Mouse (Mus musculus) T-cell, adult 66 days (primary cell): ENCODE results near the gene Npas2. TPM values are rescaled to one million over a fixed set of nuclear protein-coding genes. Genes with fewer than 3 reads are reported as not detected.

Experiments used
- total RNA-seq, 2 experiments: library from RNA; stranded (reverse); gene quantifications; 3 replicates in 1 of 2; 4 replicates in 1 of 2; pipeline ENCODE4 v1.2.4; 2023

Gene Npas2
- 1 to 10 TPM in 1 of 2 experiments, under 1 TPM in 1; 0.98 to 1.9 TPM for total RNA-seq

DNA sequence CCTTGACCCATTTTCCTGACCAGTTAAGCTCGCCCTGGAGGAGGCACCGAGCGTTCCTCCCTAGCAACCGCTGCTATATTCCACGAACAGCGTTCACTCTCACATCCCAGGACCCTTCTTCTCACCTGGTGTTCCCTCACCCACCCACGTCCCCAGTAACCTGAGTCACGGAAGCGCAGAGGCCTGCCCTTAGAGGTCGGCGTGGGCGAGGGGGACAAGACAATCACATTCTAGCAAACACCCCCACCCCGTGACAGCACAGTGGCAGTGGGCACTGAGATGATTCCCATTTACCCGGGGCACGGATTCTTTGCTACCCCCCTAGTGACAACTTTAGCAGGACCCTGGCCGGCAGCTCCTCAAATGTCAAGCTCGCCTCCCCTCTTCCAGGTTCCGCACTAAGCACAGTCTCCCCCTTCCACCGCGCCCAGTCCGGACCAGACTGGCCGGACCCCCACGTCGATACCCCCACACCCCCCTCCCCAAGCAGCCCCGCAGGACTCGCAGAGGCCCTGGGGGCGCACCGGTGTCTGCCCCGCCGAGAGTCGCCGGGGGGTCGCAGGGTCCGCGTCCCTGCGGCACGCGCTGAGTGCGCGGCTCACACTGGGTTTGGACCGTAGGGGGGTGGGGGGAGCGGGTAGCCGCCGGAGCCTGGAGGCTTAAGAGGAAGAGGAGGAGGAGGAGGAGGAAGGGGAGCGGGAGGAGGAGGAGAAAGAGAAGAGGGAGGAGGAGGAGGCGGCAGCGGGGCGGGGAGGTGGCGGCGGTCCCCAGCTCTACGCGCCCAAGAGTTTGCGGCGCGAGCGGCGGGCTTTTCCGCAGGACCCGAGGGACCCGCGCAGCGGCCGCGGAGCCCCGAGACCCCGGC, at the start of gene Npas2:
Gene Npas2 (plus strand): TSS at position 735 of the 865 bp plus-strand sequence.

DNA sequence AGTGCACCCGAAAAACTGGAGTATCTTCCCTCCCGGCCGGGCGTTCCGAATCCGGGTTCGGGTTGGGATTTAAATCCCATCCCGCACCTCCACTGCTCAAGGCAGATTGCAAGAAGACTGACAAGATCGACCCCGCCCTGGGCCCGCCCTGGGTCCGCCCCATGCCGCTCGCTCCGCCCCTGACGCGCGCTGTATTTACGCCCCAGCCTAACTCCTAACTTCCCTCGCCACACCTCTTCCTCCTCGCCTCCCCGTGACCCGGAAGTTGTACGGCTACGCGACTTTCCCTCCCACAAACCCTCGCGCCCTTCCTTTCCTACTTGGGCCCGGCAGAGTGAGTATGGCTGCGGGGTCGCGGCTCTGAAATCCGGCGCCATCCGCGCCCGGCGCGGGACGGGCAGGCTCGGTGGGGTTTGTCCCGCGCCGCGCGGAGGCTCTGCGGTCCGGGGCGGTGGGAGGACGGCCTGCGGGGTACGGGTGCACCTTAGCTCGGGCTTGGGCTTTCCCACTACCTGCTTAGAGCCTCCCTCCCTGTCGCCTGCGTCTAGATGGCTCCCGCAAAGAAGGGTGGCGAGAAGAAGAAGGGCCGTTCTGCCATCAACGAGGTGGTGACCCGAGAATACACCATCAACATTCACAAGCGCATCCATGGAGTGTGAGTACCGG, 174.2 kb downstream of the Npas2 start, which contains the start of gene Rpl31:
Gene Rpl31 (plus strand): TSS at position 242 of the 666 bp plus-strand sequence.

Other genes with a start within 250 kb of the Npas2 start
- 10 to 100 TPM; 37.0 to 41.0 TPM for gene Pdcl3, start 208.1 kb upstream of the Npas2 start, total RNA-seq
- 1,000 to 10,000 TPM; 2,232 to 2,408 TPM for gene Rpl31, start 174.1 kb downstream of the Npas2 start, total RNA-seq